Mouse (Mus musculus): ENCODE data around the gene Dip2b. TPM values are rescaled to one million over a fixed set of nuclear protein-coding genes. Genes with fewer than 3 reads are reported as not detected.

The Dip2b gene
- polyA plus RNA-seq, 1 experiment, result 21.4 TPM

DNA sequence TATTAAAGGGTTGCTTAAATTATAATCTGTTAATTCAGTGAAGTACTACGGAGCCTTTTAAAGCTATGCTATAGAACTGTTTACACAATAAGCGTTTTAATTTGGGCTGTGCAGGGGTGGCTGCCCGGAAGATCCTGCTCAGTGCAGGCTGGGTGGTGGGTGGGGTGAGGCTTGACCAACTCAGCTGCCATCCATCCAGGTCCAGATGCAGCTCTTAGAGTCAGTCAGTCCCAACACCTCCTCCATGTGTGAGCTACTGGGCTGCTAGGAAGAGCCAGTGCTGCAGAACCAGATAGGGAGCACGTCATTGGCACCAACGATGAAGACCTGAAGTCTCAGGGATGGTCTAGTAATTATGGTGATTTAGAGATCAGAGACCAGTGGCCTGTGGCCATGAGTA is 101.2 kb downstream of the Dip2b start:
- Histone ChIP-seq H3K9me3 (replicated peaks; ENCODE audit: control insufficient read depth, insufficient read depth, low read length, poor library complexity, severe bottlenecking) (no peaks in the 10 kb centered on the region), H3K9ac (ENCODE audit: low read depth, poor library complexity, severe bottlenecking) (no peak overlapping the region), H3K27me3 (ENCODE audit: control insufficient read depth, insufficient read depth, low read length, poor library complexity, severe bottlenecking) (no peaks in the 10 kb centered on the region), H3K4me3 (ENCODE audit: low read depth, low read length) (no peak overlapping the region), H3K4me1 (ENCODE audit: control insufficient read depth, insufficient read depth, low read length) (no peaks in the 10 kb centered on the region), H3K36me3 (ENCODE audit: control insufficient read depth, insufficient read depth, low read length, poor library complexity, severe bottlenecking) (no peaks in the 10 kb centered on the region), H3K27ac (ENCODE audit: insufficient read depth, low read length) (no peak overlapping the region)
- no peak for TF ChIP-seq CTCF (IDR thresholded peaks at IDR 0.05; ENCODE audit: low read depth, low read length)
- no peak for TF ChIP-seq EP300 (IDR thresholded peaks at IDR 0.05; ENCODE audit: insufficient read depth, low read depth, low read length)
- no peak for TF ChIP-seq POLR2A (IDR thresholded peaks at IDR 0.05; ENCODE audit: insufficient read depth, low read length)

DNA sequence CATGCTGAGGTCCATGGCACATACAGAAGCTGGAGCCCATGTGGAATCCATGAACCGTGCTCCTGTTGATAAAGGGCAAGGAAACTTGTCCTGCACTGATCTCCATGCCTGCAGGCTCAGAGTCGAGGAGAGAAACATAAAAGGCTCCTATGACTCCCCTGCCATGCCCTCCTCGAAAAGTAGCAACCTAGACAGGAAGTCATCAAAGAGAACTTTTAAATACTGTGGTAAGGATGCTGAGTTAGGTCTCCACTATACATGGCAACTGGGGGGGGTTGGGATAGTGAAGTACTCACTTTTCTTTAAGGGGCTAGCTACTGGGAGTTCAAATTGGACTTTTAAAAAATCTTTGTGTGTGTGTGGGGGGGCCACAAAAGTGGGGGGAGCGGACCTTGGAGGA is 102.0 kb downstream of the Dip2b start:
- no peaks in the 10 kb centered on the region for H3K9me3 ChIP-seq (replicated peaks; ENCODE audit: control insufficient read depth, insufficient read depth, low read length, poor library complexity, severe bottlenecking)
- H3K4me3 ChIP-seq (ENCODE audit: low read depth, low read length), result no peak overlapping the region
- H3K27me3 ChIP-seq (ENCODE audit: control insufficient read depth, insufficient read depth, low read length, poor library complexity, severe bottlenecking), result no peaks in the 10 kb centered on the region
- no peak overlapping the region for H3K27ac ChIP-seq (ENCODE audit: insufficient read depth, low read length)
- TF ChIP-seq POLR2A (IDR thresholded peaks at IDR 0.05; ENCODE audit: insufficient read depth, low read length) (no peak), CTCF (IDR thresholded peaks at IDR 0.05; ENCODE audit: low read depth, low read length) (no peak), EP300 (IDR thresholded peaks at IDR 0.05; ENCODE audit: insufficient read depth, low read depth, low read length) (no peak)
- no peak overlapping the region for H3K9ac ChIP-seq (ENCODE audit: low read depth, poor library complexity, severe bottlenecking)
- no peaks in the 10 kb centered on the region for H3K36me3 ChIP-seq (ENCODE audit: control insufficient read depth, insufficient read depth, low read length, poor library complexity, severe bottlenecking)
- no peaks in the 10 kb centered on the region for H3K4me1 ChIP-seq (ENCODE audit: control insufficient read depth, insufficient read depth, low read length)

DNA sequence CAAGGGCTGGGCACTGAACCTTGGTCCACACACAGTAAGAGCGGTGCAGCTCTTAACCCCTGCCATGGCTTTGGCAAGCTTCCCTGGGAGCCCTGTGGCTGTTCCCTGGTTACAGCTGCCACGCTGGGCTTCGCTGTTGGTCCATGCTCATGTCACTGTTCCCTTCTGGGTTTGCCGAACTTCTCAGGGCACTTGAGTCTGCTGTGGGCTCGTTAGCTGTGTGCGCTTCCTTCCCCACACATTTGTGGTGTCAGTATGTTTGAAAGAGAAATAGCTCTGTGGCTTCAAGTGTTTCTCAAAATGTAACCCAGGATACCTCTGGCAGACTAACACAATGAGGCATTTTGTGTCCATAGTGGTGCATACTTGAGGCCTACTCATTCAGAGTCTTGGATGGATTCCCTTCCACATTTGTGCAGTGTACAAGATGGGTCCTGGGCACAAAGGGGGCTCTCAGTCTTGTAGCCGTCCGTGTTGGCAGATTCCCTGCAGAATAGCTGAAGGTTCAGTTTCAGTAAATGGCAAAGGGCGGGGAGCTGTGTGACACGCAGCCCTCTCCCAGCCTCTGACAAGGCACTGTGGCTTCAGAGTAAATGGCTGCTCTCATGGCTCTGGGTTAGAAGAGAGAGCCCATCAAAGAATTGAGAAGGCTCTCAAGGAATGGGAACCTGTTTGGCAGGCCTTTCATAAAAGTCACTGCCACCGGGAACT is 104.8 kb downstream of the Dip2b start:
- H3K9ac ChIP-seq (ENCODE audit: low read depth, poor library complexity, severe bottlenecking), result no peak overlapping the region
- no peaks in the 10 kb centered on the region for H3K9me3 ChIP-seq (replicated peaks; ENCODE audit: control insufficient read depth, insufficient read depth, low read length, poor library complexity, severe bottlenecking)
- H3K27me3 ChIP-seq (ENCODE audit: control insufficient read depth, insufficient read depth, low read length, poor library complexity, severe bottlenecking), result no peaks in the 10 kb centered on the region
- H3K27ac ChIP-seq (ENCODE audit: insufficient read depth, low read length), result no peak overlapping the region
- no peaks in the 10 kb centered on the region for H3K36me3 ChIP-seq (ENCODE audit: control insufficient read depth, insufficient read depth, low read length, poor library complexity, severe bottlenecking)
- TF ChIP-seq CTCF (IDR thresholded peaks at IDR 0.05; ENCODE audit: low read depth, low read length) (no peak), EP300 (IDR thresholded peaks at IDR 0.05; ENCODE audit: insufficient read depth, low read depth, low read length) (no peak), POLR2A (IDR thresholded peaks at IDR 0.05; ENCODE audit: insufficient read depth, low read length) (no peak)
- no peaks in the 10 kb centered on the region for H3K4me1 ChIP-seq (ENCODE audit: control insufficient read depth, insufficient read depth, low read length)
- H3K4me3 ChIP-seq (ENCODE audit: low read depth, low read length), result no peak overlapping the region

DNA sequence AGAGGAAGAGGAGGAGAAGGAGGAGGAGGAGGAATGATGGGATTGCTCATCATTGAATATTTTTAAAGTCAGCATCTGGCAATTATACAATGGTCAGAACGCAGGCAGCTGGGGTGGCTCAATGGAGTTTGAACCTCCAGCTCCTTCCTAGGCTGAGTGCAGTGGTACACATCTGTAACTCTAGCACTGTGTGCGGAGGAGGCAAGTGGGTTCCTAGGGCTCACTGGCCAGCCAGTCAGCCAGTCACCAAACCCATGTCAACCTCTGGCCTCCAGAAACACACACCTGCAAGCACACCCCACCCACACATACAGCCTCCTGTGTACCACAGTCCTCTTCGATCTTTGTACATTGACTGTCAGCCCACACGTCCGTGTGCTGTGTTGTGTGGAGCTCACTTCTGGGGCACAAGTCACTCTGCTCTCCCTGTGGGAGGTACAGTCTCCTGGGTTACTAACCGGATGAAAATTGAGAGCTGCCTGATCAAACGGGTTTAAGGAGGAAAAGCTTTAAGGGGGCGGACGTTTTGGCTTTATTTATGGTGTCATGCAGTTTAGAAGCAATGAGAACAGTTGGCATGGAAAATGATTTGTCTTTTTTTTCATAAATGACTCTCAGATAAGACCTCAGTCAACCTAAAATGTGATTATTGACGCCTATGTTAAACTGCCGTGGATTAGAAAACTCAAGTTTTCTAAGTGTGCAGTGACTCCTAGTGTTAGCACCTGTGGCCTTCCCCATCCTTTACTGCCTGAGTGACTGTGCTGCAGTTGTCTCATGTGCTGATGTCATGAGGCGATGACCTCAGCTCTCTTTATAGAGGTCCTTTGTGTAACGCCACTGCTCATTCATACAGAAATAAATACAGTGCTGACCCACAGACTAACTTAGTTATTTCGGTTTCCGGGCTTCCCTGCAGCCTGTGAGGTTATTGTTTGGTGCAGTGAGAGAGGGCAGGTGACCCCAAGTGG is 106.7 kb downstream of the Dip2b start:
- no peaks in the 10 kb centered on the region for H3K9me3 ChIP-seq (replicated peaks; ENCODE audit: control insufficient read depth, insufficient read depth, low read length, poor library complexity, severe bottlenecking)
- no peak overlapping the region for H3K27ac ChIP-seq (ENCODE audit: insufficient read depth, low read length)
- H3K27me3 ChIP-seq (ENCODE audit: control insufficient read depth, insufficient read depth, low read length, poor library complexity, severe bottlenecking), result no peaks in the 10 kb centered on the region
- H3K4me1 ChIP-seq (ENCODE audit: control insufficient read depth, insufficient read depth, low read length), result no peaks in the 10 kb centered on the region
- TF ChIP-seq POLR2A (IDR thresholded peaks at IDR 0.05; ENCODE audit: insufficient read depth, low read length) (no peak), EP300 (IDR thresholded peaks at IDR 0.05; ENCODE audit: insufficient read depth, low read depth, low read length) (no peak), CTCF (IDR thresholded peaks at IDR 0.05; ENCODE audit: low read depth, low read length) (no peak)
- H3K9ac ChIP-seq (ENCODE audit: low read depth, poor library complexity, severe bottlenecking), result no peak overlapping the region
- H3K4me3 ChIP-seq (ENCODE audit: low read depth, low read length), result no peak overlapping the region
- H3K36me3 ChIP-seq (ENCODE audit: control insufficient read depth, insufficient read depth, low read length, poor library complexity, severe bottlenecking), result no peaks in the 10 kb centered on the region

DNA sequence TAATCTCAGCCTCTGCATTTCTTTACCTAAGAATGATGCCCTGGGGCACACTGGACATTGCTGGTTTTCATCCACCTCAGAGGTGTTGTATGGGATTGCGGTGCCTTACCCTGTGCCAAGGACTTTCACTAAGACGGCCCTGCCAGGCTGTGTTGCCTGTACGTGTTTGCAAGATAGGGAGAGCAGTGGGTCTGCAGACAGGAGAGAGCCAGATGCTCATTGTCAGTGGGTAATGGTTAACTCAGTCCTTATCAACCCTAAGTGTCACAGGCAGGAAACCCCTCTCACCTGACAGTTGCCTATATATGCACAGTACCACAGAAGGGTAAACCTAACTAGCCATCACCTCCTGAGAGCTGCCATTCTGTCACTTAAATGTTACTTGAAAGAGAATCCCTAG is 107.5 kb downstream of the Dip2b start:
- H3K9me3 ChIP-seq (replicated peaks; ENCODE audit: control insufficient read depth, insufficient read depth, low read length, poor library complexity, severe bottlenecking), result no peaks in the 10 kb centered on the region
- H3K27me3 ChIP-seq (ENCODE audit: control insufficient read depth, insufficient read depth, low read length, poor library complexity, severe bottlenecking), result no peaks in the 10 kb centered on the region
- TF ChIP-seq CTCF (IDR thresholded peaks at IDR 0.05; ENCODE audit: low read depth, low read length) (no peak), POLR2A (IDR thresholded peaks at IDR 0.05; ENCODE audit: insufficient read depth, low read length) (no peak), EP300 (IDR thresholded peaks at IDR 0.05; ENCODE audit: insufficient read depth, low read depth, low read length) (no peak)
- H3K4me1 ChIP-seq (ENCODE audit: control insufficient read depth, insufficient read depth, low read length), result no peaks in the 10 kb centered on the region
- H3K9ac ChIP-seq (ENCODE audit: low read depth, poor library complexity, severe bottlenecking), result no peak overlapping the region
- H3K27ac ChIP-seq (ENCODE audit: insufficient read depth, low read length), result no peak overlapping the region
- no peaks in the 10 kb centered on the region for H3K36me3 ChIP-seq (ENCODE audit: control insufficient read depth, insufficient read depth, low read length, poor library complexity, severe bottlenecking)
- H3K4me3 ChIP-seq (ENCODE audit: low read depth, low read length), result no peak overlapping the region

All from ES-Bruce4 (cell line).